Mouse (Mus musculus): ENCODE results near the gene Pla2g3. TPM values are rescaled to one million over a fixed set of nuclear protein-coding genes. Genes with fewer than 3 reads are reported as not detected.
A peak's percentile ranks its signal among the peaks of the same experiment; 100 is the strongest.

Pla2g3 gene
- total RNA-seq, 2 experiments from 2014 or later, result 2.1 to 2.3 TPM

GRCm38 (mm10) chr11:3517846-3518732, 30.0 kb downstream of the Pla2g3 start:
- H3K27ac ChIP-seq, result no peak overlapping the region
- DNase-seq (ENCODE audit: low spot score in 2 of 2), result no peak
- no peak overlapping the region for H3K4me3 ChIP-seq
- no peak for TF ChIP-seq CTCF (conservative IDR thresholded peaks at IDR 0.05)

GRCm38 (mm10) chr11:3519051-3519726, 31.1 kb downstream of the Pla2g3 start:
- Histone ChIP-seq H3K27ac (no peak overlapping the region), H3K4me3 (no peak overlapping the region)
- no peak for TF ChIP-seq CTCF (conservative IDR thresholded peaks at IDR 0.05)
- no peak for DNase-seq (ENCODE audit: low spot score in 2 of 2)

GRCm38 (mm10) chr11:3519756-3520398, 31.8 kb downstream of the Pla2g3 start:
- no peak overlapping the region for H3K4me3 ChIP-seq
- no peak overlapping the region for H3K27ac ChIP-seq
- no peak for TF ChIP-seq CTCF (conservative IDR thresholded peaks at IDR 0.05)
- no peak for DNase-seq (ENCODE audit: low spot score in 2 of 2)

GRCm38 (mm10) chr11:3520919-3521318, 32.8 kb downstream of the Pla2g3 start:
- Histone ChIP-seq H3K27ac (no peak overlapping the region), H3K4me3 (no peak overlapping the region)
- no peak for DNase-seq (ENCODE audit: low spot score in 2 of 2)
- no peak for TF ChIP-seq CTCF (conservative IDR thresholded peaks at IDR 0.05)

- H3K27ac ChIP-seq, result no peak overlapping the region
- H3K4me3 ChIP-seq, result no peak overlapping the region
- DNase-seq (ENCODE audit: low spot score in 2 of 2), result no peak
- no peak for TF ChIP-seq CTCF (conservative IDR thresholded peaks at IDR 0.05)
These were observed 33.5 kb downstream of the Pla2g3 start for GRCm38 (mm10) chr11:3521339-3522224.

- H3K4me3 ChIP-seq, result no peak overlapping the region
- no peak for DNase-seq (ENCODE audit: low spot score in 2 of 2)
- H3K27ac ChIP-seq, result no peak overlapping the region
- no peak for TF ChIP-seq CTCF (conservative IDR thresholded peaks at IDR 0.05)
These were observed 34.4 kb downstream of the Pla2g3 start for GRCm38 (mm10) chr11:3522285-3523000.

- Histone ChIP-seq H3K4me3 (no peak overlapping the region), H3K27ac (no peak overlapping the region)
- no peak for TF ChIP-seq CTCF (conservative IDR thresholded peaks at IDR 0.05)
- DNase-seq (ENCODE audit: low spot score in 2 of 2), result no peak
These were observed 35.9 kb downstream of the Pla2g3 start for GRCm38 (mm10) chr11:3523840-3524582.

- Histone ChIP-seq H3K4me3 (no peak overlapping the region), H3K27ac (no peak overlapping the region)
- TF ChIP-seq CTCF (conservative IDR thresholded peaks at IDR 0.05), result no peak
- no peak for DNase-seq (ENCODE audit: low spot score in 2 of 2)
These were observed 37.5 kb downstream of the Pla2g3 start for GRCm38 (mm10) chr11:3525560-3525959.

GRCm38 (mm10) chr11:3526207-3526606, 38.1 kb downstream of the Pla2g3 start:
- no peak for DNase-seq (ENCODE audit: low spot score in 2 of 2)
- H3K4me3 ChIP-seq, result no peak overlapping the region
- no peak for TF ChIP-seq CTCF (conservative IDR thresholded peaks at IDR 0.05)
- peak overlapping the region; percentile 28; the same call in 1 of the 2 replicates for H3K27ac ChIP-seq

GRCm38 (mm10) chr11:3526979-3527738, 39.1 kb downstream of the Pla2g3 start:
- TF ChIP-seq CTCF (conservative IDR thresholded peaks at IDR 0.05), result no peak
- no peak for DNase-seq (ENCODE audit: low spot score in 2 of 2)
- H3K4me3 ChIP-seq, result no peak overlapping the region
- H3K27ac ChIP-seq, result peak overlapping the region; percentile 28; the same call in 1 of the 2 replicates

All from layer of hippocampus, adult 2 months (tissue).